8 mouse cellular contexts compared by ENCODE assay signal in genomic region chr7:27335928-27336823, GRCm38 (mm10). TPM values are rescaled to one million over a fixed set of nuclear protein-coding genes. Genes with fewer than 3 reads are reported as not detected.
DNase-seq lines count a peak whose midpoint lies in the region; ATAC-seq lines count a peak whose summit lies in the region.

No protein-coding gene starts in this region.

- no peaks in the 10 kb centered on the region for H3K4me1 ChIP-seq in brown adipose tissue, adult 24 weeks (ENCODE audit: control insufficient read depth, insufficient read depth, insufficient read length, low read length)
- H3K4me1 ChIP-seq in forebrain, embryonic 10.5 days, result peaks cover 66% of the 10 kb centered on the region
- H3K4me1 ChIP-seq in heart, embryonic 15.5 days (replicated peaks), result peaks cover 63% of the 10 kb centered on the region
- peaks cover 49% of the 10 kb centered on the region for H3K4me1 ChIP-seq in liver, embryonic 13.5 days (replicated peaks)
- peaks cover 49% of the 10 kb centered on the region for H3K4me1 ChIP-seq in stomach, embryonic 15.5 days

- peaks cover 2% of the 10 kb centered on the region for H3K36me3 ChIP-seq in forebrain, embryonic 10.5 days (replicated peaks)
- H3K36me3 ChIP-seq in heart, embryonic 15.5 days, result no peaks in the 10 kb centered on the region
- no peaks in the 10 kb centered on the region for H3K36me3 ChIP-seq in liver, embryonic 13.5 days
- no peaks in the 10 kb centered on the region for H3K36me3 ChIP-seq in stomach, embryonic 15.5 days

- H3K4me2 ChIP-seq in heart, embryonic 15.5 days, result peak overlapping the region; percentile 68
- peak overlapping the region; percentile 53 for H3K4me2 ChIP-seq in liver, embryonic 13.5 days
- peak overlapping the region; percentile 88 for H3K4me2 ChIP-seq in stomach, embryonic 15.5 days

- H3K27me3 ChIP-seq in forebrain, embryonic 10.5 days (ENCODE audit: poor library complexity, severe bottlenecking), result peaks cover 90% of the 10 kb centered on the region
- peaks cover 80% of the 10 kb centered on the region for H3K27me3 ChIP-seq in heart, embryonic 15.5 days
- peaks cover 90% of the 10 kb centered on the region for H3K27me3 ChIP-seq in liver, embryonic 13.5 days
- H3K27me3 ChIP-seq in stomach, embryonic 15.5 days (replicated peaks), result peaks cover 38% of the 10 kb centered on the region

- ATAC-seq in heart, embryonic 15.5 days (replicated peaks; ENCODE audit: insufficient number of reproducible peaks, insufficient read depth, low FRiP score, low read depth), result peak; percentile 64
- ATAC-seq in liver, embryonic 13.5 days (ENCODE audit: low read depth), result peak; percentile 66
- ATAC-seq in stomach, embryonic 15.5 days (ENCODE audit: insufficient read depth, low FRiP score, low read depth), result peak; percentile 59

- 1% methylated on average over 47 of the region's 47 CpGs for WGBS in forebrain, embryonic 10.5 days
- under 1% methylated on average over 47 of the region's 47 CpGs for WGBS in heart, embryonic 15.5 days
- WGBS in liver, embryonic 13.5 days (ENCODE audit: insufficient replicate concordance), result 2% methylated on average over 47 of the region's 47 CpGs
- WGBS in stomach, embryonic 15.5 days, result under 1% methylated on average over 47 of the region's 47 CpGs

- DNase-seq in CD4-positive helper T cell, adult 2 months (ENCODE audit: low read depth, low spot score), result peak; percentile 84
- DNase-seq in forebrain, embryonic 10.5 days (ENCODE audit: extremely low spot score, low spot score), result peak; percentile 89
- DNase-seq in kidney, postnatal 14 days, result peak; percentile 92
- peak; percentile 71 for DNase-seq in liver, embryonic 13.5 days
- peak; percentile 94 for DNase-seq in neural tube, embryonic 10.5 days (ENCODE audit: extremely low spot score, low spot score)

- no peak overlapping the region for H3K27ac ChIP-seq in brown adipose tissue, adult 24 weeks (replicated peaks; ENCODE audit: low read depth, low read length)
- peak overlapping the region; percentile 85 for H3K27ac ChIP-seq in forebrain, embryonic 10.5 days
- peak overlapping the region; percentile 39; the same call in 1 of the 2 replicates for H3K27ac ChIP-seq in heart, embryonic 15.5 days
- no peak overlapping the region for H3K27ac ChIP-seq in liver, embryonic 13.5 days
- peak overlapping the region; percentile 95 for H3K27ac ChIP-seq in stomach, embryonic 15.5 days

- peak overlapping the region; percentile 12 for H3K9ac ChIP-seq in heart, embryonic 15.5 days
- no peak overlapping the region for H3K9ac ChIP-seq in liver, embryonic 13.5 days
- no peak overlapping the region for H3K9ac ChIP-seq in stomach, embryonic 15.5 days

- no peaks in the 10 kb centered on the region for H3K9me3 ChIP-seq in forebrain, embryonic 10.5 days
- no peaks in the 10 kb centered on the region for H3K9me3 ChIP-seq in heart, embryonic 15.5 days (replicated peaks)
- no peaks in the 10 kb centered on the region for H3K9me3 ChIP-seq in liver, embryonic 13.5 days (replicated peaks)
- no peaks in the 10 kb centered on the region for H3K9me3 ChIP-seq in stomach, embryonic 15.5 days

- 0 out of 2 replicates have a peak overlapping the region, but pooled peaks have one; percentile 8 for H3K4me3 ChIP-seq in brown adipose tissue, adult 24 weeks (ENCODE audit: insufficient read depth, low read depth, low read length)
- peak overlapping the region; percentile 64 for H3K4me3 ChIP-seq in forebrain, embryonic 10.5 days
- peak overlapping the region; percentile 45 for H3K4me3 ChIP-seq in heart, embryonic 15.5 days
- H3K4me3 ChIP-seq in liver, embryonic 13.5 days (replicated peaks), result peak overlapping the region; percentile 19
- H3K4me3 ChIP-seq in stomach, embryonic 15.5 days (replicated peaks), result peak overlapping the region; percentile 45

RNA-seq across cellular contexts. Expression of gene Ltbp4, which starts 1.3 kb away (rescaled TPM):
- 22.8 and 25.9 TPM in 2 replicates for polyA plus RNA-seq in brown adipose tissue, adult 24 weeks (2012; ENCODE audit: insufficient read depth, insufficient read length, missing spikeins)
- polyA plus RNA-seq in forebrain, embryonic 10.5 days (2016; fragmentation: Nextera tagmentation; extraction: Ambion mirVana), result 8.5 and 11.1 TPM in 2 replicates
- 61.7 and 99.9 TPM in 2 replicates for polyA plus RNA-seq in heart, embryonic 15.5 days (2015; fragmentation: Nextera tagmentation; extraction: Ambion mirVana)
- polyA plus RNA-seq in liver, embryonic 13.5 days (2015; fragmentation: Nextera tagmentation; extraction: Ambion mirVana), result 3.6 and 3.9 TPM in 2 replicates
- 154 and 161 TPM in 2 replicates for polyA plus RNA-seq in stomach, embryonic 15.5 days (2015; fragmentation: Nextera tagmentation; extraction: Ambion mirVana)

RNA-seq across cellular contexts. Expression of gene Shkbp1, which starts 19.6 kb away (rescaled TPM):
- polyA plus RNA-seq in brown adipose tissue, adult 24 weeks (2012; ENCODE audit: insufficient read depth, insufficient read length, missing spikeins), result 11.6 TPM in 2 replicates
- polyA plus RNA-seq in forebrain, embryonic 10.5 days (2016; fragmentation: Nextera tagmentation; extraction: Ambion mirVana), result 62.4 and 67.7 TPM in 2 replicates
- 19.8 and 29.4 TPM in 2 replicates for polyA plus RNA-seq in heart, embryonic 15.5 days (2015; fragmentation: Nextera tagmentation; extraction: Ambion mirVana)
- 23.1 and 25.0 TPM in 2 replicates for polyA plus RNA-seq in liver, embryonic 13.5 days (2015; fragmentation: Nextera tagmentation; extraction: Ambion mirVana)
- 38.8 and 43.7 TPM in 2 replicates for polyA plus RNA-seq in stomach, embryonic 15.5 days (2015; fragmentation: Nextera tagmentation; extraction: Ambion mirVana)

RNA-seq across cellular contexts. Expression of gene Gm20479, which starts 21.0 kb away (rescaled TPM):
- 3.5 TPM in 1 of 2 replicates, not detected in the other for polyA plus RNA-seq in brown adipose tissue, adult 24 weeks (2012; ENCODE audit: insufficient read depth, insufficient read length, missing spikeins)
- polyA plus RNA-seq in forebrain, embryonic 10.5 days (2016; fragmentation: Nextera tagmentation; extraction: Ambion mirVana), result 1.4 TPM in 1 of 2 replicates, not detected in the other
- 0.34 TPM in 1 of 2 replicates, not detected in the other for polyA plus RNA-seq in heart, embryonic 15.5 days (2015; fragmentation: Nextera tagmentation; extraction: Ambion mirVana)
- polyA plus RNA-seq in liver, embryonic 13.5 days (2015; fragmentation: Nextera tagmentation; extraction: Ambion mirVana), result 0.50 TPM in 1 of 2 replicates, not detected in the other
- polyA plus RNA-seq in stomach, embryonic 15.5 days (2015; fragmentation: Nextera tagmentation; extraction: Ambion mirVana), result 0.62 and 1.7 TPM in 2 replicates

Comparison
In these comparisons a context has a peak if more than half of its experiments do, and no peak if none do; other contexts are left out.
1. H3K27ac ChIP-seq: peak in forebrain, embryonic 10.5 days (single experiment), heart, embryonic 15.5 days (single experiment) and stomach, embryonic 15.5 days (single experiment); none in brown adipose tissue, adult 24 weeks (single experiment) and liver, embryonic 13.5 days (single experiment).
2. H3K4me3 ChIP-seq: peak in every context shown above with its lines; median percentile 64 in forebrain, embryonic 10.5 days; 45 in heart, embryonic 15.5 days; 45 in stomach, embryonic 15.5 days; 19 in liver, embryonic 13.5 days; 8 in brown adipose tissue, adult 24 weeks.
3. Peak in every context shown above with its lines, with median percentiles within 50 percentile points of each other: DNase-seq, ATAC-seq and H3K4me2 ChIP-seq.